23 mouse cellular contexts compared by ENCODE assay signal in the genomic region with DNA sequence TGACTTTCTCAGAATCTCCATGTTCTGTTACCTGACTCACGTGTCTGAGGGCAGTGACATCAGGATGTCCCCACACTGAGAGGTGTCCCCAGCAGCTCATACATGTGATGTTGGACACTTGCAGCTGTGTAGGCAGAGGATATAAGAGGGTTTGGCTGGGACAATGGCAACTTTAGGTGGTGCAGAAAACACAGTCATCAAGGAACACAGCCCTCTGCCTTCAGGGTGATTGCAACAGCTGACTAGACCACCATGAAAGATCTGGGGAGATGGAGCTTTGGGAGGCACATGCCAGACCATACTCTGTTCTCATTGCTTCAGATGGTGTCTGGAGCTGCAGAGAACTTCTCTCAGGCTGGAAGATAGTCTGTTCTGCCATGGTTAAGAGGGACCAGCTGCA.
"Had no signal": no experiment of that assay in that cellular context is flagged by ENCODE, and none has a peak within 500 bp of the region (broad histone marks: within the 10 kb centered on the region; RNA-seq: fewer than 3 reads in every experiment).

No protein-coding gene starts in this region.

- DNase-seq: gastrocnemius, postnatal 14 days; gastrocnemius, postnatal 36 days; heart, adult 18-20 months; heart, postnatal 14 days; heart, postnatal 36 days; kidney, adult 11 months; kidney, adult 2 months; kidney, adult 9 months; kidney, postnatal 14 days; kidney, postnatal 36 days; layer of hippocampus, adult 9-11 months; layer of hippocampus, postnatal 36 days; left cerebral cortex, postnatal 4 days had no signal

- H3K27me3 ChIP-seq: hindbrain, embryonic 15.5 days; kidney, embryonic 15.5 days; limb, embryonic 13.5 days; limb, embryonic 15.5 days had no signal

- H3K4me3 ChIP-seq: heart, embryonic 13.5 days; heart, embryonic 15.5 days; hindbrain, embryonic 13.5 days; hindbrain, embryonic 15.5 days; kidney, embryonic 15.5 days; limb, embryonic 13.5 days; limb, embryonic 15.5 days; liver, embryonic 12.5 days had no signal

- H3K9ac ChIP-seq: heart, embryonic 13.5 days; heart, embryonic 15.5 days; hindbrain, embryonic 13.5 days; hindbrain, embryonic 15.5 days; kidney, embryonic 15.5 days; limb, embryonic 13.5 days; limb, embryonic 15.5 days; liver, embryonic 12.5 days had no signal

- H3K9me3 ChIP-seq: heart, embryonic 13.5 days; heart, embryonic 15.5 days; hindbrain, embryonic 13.5 days; hindbrain, embryonic 15.5 days; kidney, embryonic 15.5 days; limb, embryonic 13.5 days; limb, embryonic 15.5 days; liver, embryonic 12.5 days had no signal

- H3K4me1 ChIP-seq: heart, embryonic 13.5 days; heart, embryonic 15.5 days; hindbrain, embryonic 13.5 days; hindbrain, embryonic 15.5 days; kidney, embryonic 15.5 days; limb, embryonic 13.5 days; limb, embryonic 15.5 days; liver, embryonic 12.5 days had no signal

- H3K36me3 ChIP-seq: heart, embryonic 13.5 days; heart, embryonic 15.5 days; hindbrain, embryonic 13.5 days; hindbrain, embryonic 15.5 days; kidney, embryonic 15.5 days; limb, embryonic 13.5 days; limb, embryonic 15.5 days; liver, embryonic 12.5 days had no signal

- H3K27ac ChIP-seq: heart, embryonic 13.5 days; heart, embryonic 15.5 days; hindbrain, embryonic 13.5 days; hindbrain, embryonic 15.5 days; hindbrain, postnatal 0 days; kidney, embryonic 15.5 days; kidney, postnatal 0 days; limb, embryonic 13.5 days; limb, embryonic 15.5 days; liver, embryonic 12.5 days had no signal
